Mouse (Mus musculus): ENCODE results near the gene Msmp. TPM values are rescaled to one million over a fixed set of nuclear protein-coding genes. Genes with fewer than 3 reads are reported as not detected.
"Not testable (repeated sequence)": the region's sequence is repeated elsewhere in the genome, so short reads cannot be mapped to it uniquely, and the experiment has no call there.

Gene Msmp
- polyA plus RNA-seq, 1 experiment: not detected

DNA sequence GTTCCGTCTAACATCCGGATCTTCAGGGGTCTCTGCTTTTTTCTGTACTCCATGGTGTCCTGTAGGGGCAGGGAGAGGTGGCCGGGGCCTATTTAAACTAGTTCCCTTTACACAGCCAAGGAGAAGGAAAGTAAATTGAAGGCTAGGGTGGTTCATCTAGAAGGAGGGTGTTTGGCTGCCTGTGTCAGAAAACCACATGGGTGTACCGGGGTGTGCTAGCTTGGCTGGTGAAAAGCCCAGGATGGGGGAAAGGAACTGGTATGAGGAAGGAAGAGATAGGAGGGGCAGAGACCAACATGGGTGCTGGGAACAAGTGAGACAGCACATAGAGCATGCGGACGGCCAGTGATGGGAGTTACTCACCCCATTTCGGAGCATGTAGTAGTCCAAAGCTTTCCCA, 28.4 kb downstream of the Msmp start:
- TF ChIP-seq USF1 (IDR thresholded peaks at IDR 0.05; ENCODE audit: low read depth) (no peak), POLR2AphosphoS2 (IDR thresholded peaks at IDR 0.05; ENCODE audit: insufficient read length, low read depth) (peak; percentile 17)
- Histone ChIP-seq H3K27me3 (ENCODE audit: control insufficient read depth, insufficient read depth, insufficient read length) (no peaks in the 10 kb centered on the region), H3ac (ENCODE audit: control insufficient read depth, insufficient read length) (no peak overlapping the region), H3K36me3 (ENCODE audit: control insufficient read depth, insufficient read depth) (peaks cover 59% of the 10 kb centered on the region), H3K4me3 (no peak overlapping the region), H3K79me2 (ENCODE audit: control insufficient read depth, insufficient read depth) (peaks cover 39% of the 10 kb centered on the region), H3K4me2 (ENCODE audit: low read depth) (no peak overlapping the region)

DNA sequence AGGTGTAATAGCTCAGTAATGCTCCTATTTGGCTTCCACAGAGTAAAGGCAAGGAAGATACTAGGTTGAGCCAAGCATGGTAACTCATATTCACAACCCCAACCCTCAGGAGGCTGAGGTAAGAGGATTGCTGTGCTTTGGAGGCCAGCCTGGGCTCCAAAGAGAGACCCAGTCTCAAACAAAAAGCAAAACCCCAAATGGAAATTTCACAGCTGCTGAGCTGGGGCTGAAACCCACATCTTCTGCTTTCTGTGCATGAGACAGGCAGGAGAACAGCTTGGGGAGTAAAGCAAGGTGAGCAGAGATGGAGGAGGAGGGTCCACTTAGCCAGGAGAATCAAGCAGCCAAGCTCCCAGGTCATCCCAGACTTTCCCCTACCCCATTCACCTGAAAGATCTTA, 30.4 kb downstream of the Msmp start:
- Histone ChIP-seq H3ac (ENCODE audit: control insufficient read depth, insufficient read length) (no peak overlapping the region), H3K36me3 (ENCODE audit: control insufficient read depth, insufficient read depth) (peaks cover 78% of the 10 kb centered on the region), H3K4me2 (ENCODE audit: low read depth) (no peak overlapping the region), H3K4me3 (no peak overlapping the region), H3K27me3 (ENCODE audit: control insufficient read depth, insufficient read depth, insufficient read length) (no peaks in the 10 kb centered on the region), H3K79me2 (ENCODE audit: control insufficient read depth, insufficient read depth) (peaks cover 28% of the 10 kb centered on the region)
- TF ChIP-seq POLR2A (IDR thresholded peaks at IDR 0.05; ENCODE audit: insufficient read length, low read depth) (no peak), MYOG (IDR thresholded peaks at IDR 0.05; ENCODE audit: control insufficient read depth in 1 of 3, insufficient read depth in 1 of 3, insufficient read length in 2 of 3, low read depth in 2 of 3) (no peak), MAX (IDR thresholded peaks at IDR 0.05; ENCODE audit: low read depth) (no peak), POLR2AphosphoS2 (IDR thresholded peaks at IDR 0.05; ENCODE audit: insufficient read length, low read depth) (peak; percentile 25), REST (IDR thresholded peaks at IDR 0.05; ENCODE audit: insufficient read depth, insufficient read length) (no peak)

DNA sequence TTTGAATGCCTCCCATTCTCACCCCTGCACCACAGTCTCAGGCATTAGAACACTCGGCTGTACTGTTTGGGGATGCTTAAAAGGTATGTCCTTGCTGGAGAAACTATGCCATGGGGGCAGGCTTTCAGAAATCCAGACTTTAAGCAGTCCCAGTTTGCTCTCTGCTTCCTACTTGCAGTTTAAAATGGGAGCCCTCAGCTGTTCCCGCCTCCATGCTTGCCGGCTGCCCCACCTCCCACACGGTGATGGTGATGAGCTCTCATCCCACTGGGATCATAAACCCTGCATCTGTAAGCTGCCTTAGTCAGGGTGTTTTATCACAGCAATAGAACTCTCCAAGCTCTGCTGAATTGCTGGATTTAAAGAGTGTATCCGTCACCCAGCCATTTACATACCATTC, 31.9 kb downstream of the Msmp start:
- Histone ChIP-seq H3K4me3 (no peak overlapping the region), H3ac (ENCODE audit: control insufficient read depth, insufficient read length) (no peak overlapping the region), H3K4me2 (ENCODE audit: low read depth) (no peak overlapping the region), H3K27me3 (ENCODE audit: control insufficient read depth, insufficient read depth, insufficient read length) (no peaks in the 10 kb centered on the region), H3K36me3 (ENCODE audit: control insufficient read depth, insufficient read depth) (peaks cover 84% of the 10 kb centered on the region), H3K79me2 (ENCODE audit: control insufficient read depth, insufficient read depth) (peaks cover 13% of the 10 kb centered on the region)
- TF ChIP-seq USF1 (IDR thresholded peaks at IDR 0.05; ENCODE audit: low read depth): no peak
- TF ChIP-seq MYOD1 (IDR thresholded peaks at IDR 0.05; ENCODE audit: control insufficient read depth in 1 of 3, insufficient read length in 2 of 3, low read depth in 2 of 3): peak in 1 of 3 experiments; percentile 34

DNA sequence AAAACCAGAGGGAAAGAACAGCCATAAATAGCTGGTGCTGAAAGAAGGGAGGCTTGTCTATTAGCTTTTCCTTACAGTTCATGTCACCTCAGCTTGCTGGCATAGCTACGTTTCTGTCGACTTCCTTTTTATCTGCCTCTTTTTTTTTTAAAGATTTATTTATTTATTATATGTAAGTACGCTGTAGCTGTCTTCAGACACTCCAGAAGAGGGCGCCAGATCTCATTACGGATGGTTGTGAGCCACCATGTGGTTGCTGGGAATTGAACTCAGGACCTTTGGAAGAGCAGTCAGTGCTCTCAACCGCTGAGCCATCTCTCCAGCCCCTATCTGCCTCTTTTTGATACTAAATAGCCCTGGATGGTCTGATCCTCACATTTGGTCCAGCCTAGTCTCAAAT, 32.4 kb downstream of the Msmp start:
- H3K4me2 ChIP-seq (ENCODE audit: low read depth); H3K27me3 ChIP-seq (ENCODE audit: control insufficient read depth, insufficient read depth, insufficient read length); H3K4me3 ChIP-seq; H3ac ChIP-seq (ENCODE audit: control insufficient read depth, insufficient read length); H3K79me2 ChIP-seq (ENCODE audit: control insufficient read depth, insufficient read depth): not testable (repeated sequence)
- H3K36me3 ChIP-seq (ENCODE audit: control insufficient read depth, insufficient read depth): peaks cover 87% of the 10 kb centered on the region

DNA sequence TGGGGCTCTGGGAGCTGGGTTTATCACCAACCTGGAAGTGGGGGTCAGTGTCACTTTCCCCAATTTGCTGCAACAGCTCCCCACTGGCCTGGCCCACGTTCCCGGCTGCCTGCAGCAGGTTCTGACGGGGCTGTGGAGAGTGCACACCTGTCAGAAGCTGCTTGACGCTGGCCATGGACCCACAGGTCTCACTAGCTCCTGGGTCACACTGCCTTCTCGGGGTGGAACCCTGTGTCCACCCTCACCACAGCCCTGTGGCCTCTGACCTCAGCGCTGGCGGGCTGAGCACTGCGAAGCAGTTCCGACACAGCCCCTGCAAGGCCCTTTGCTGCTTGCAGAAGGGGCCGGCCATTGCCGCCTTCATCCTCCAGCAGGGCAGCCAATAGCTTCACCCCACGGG, 35.2 kb downstream of the Msmp start:
- Histone ChIP-seq H3K79me2 (ENCODE audit: control insufficient read depth, insufficient read depth) (no peaks in the 10 kb centered on the region), H3ac (ENCODE audit: control insufficient read depth, insufficient read length) (no peak overlapping the region), H3K4me3 (no peak overlapping the region), H3K36me3 (ENCODE audit: control insufficient read depth, insufficient read depth) (peaks cover 81% of the 10 kb centered on the region), H3K4me2 (ENCODE audit: low read depth) (no peak overlapping the region), H3K27me3 (ENCODE audit: control insufficient read depth, insufficient read depth, insufficient read length) (no peaks in the 10 kb centered on the region)
- TF ChIP-seq SRF (IDR thresholded peaks at IDR 0.05; ENCODE audit: control insufficient read depth, insufficient read length, low read depth) (no peak), TCF12 (IDR thresholded peaks at IDR 0.05; ENCODE audit: insufficient read depth, poor library complexity, severe bottlenecking) (no peak), CEBPB (IDR thresholded peaks at IDR 0.05; ENCODE audit: insufficient read depth, poor library complexity, severe bottlenecking) (no peak), MYOG (IDR thresholded peaks at IDR 0.05; ENCODE audit: control insufficient read depth in 1 of 3, insufficient read depth in 1 of 3, insufficient read length in 2 of 3, low read depth in 2 of 3) (no peak)

DNA sequence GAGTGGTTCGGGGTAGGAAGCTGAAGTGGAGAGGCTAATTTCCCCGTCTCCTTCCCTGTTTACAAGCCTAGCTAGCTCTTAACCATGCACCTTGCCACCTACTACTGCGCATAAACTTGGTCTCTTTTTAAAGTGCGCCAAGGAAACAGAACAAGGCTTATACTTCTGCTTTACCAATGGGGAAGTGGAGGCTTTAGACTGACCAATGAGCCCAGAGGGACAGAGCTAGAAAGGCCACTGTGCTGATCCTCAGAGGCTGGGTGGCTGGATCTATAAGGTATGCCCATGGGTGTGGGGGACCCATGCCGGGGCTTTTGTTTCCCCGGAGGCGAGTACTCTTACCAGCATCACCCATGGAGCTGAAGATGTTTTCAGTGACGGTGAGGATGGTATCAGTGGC, 37.1 kb downstream of the Msmp start:
- Histone ChIP-seq H3K4me3 (no peak overlapping the region), H3K36me3 (ENCODE audit: control insufficient read depth, insufficient read depth) (peaks cover 81% of the 10 kb centered on the region), H3ac (ENCODE audit: control insufficient read depth, insufficient read length) (no peak overlapping the region), H3K27me3 (ENCODE audit: control insufficient read depth, insufficient read depth, insufficient read length) (no peaks in the 10 kb centered on the region), H3K79me2 (ENCODE audit: control insufficient read depth, insufficient read depth) (no peaks in the 10 kb centered on the region), H3K4me2 (ENCODE audit: low read depth) (no peak overlapping the region)
- TF ChIP-seq MYOG (IDR thresholded peaks at IDR 0.05; ENCODE audit: control insufficient read depth in 1 of 3, insufficient read depth in 1 of 3, insufficient read length in 2 of 3, low read depth in 2 of 3) (no peak), USF1 (IDR thresholded peaks at IDR 0.05; ENCODE audit: low read depth) (no peak), REST (IDR thresholded peaks at IDR 0.05; ENCODE audit: insufficient read depth, insufficient read length) (no peak), MYOD1 (IDR thresholded peaks at IDR 0.05; ENCODE audit: control insufficient read depth in 1 of 3, insufficient read length in 2 of 3, low read depth in 2 of 3) (no peak), SRF (IDR thresholded peaks at IDR 0.05; ENCODE audit: control insufficient read depth, insufficient read length, low read depth) (no peak), E2F4 (IDR thresholded peaks at IDR 0.05; ENCODE audit: insufficient read depth) (no peak), POLR2A (IDR thresholded peaks at IDR 0.05; ENCODE audit: insufficient read length, low read depth) (no peak), CEBPB (IDR thresholded peaks at IDR 0.05; ENCODE audit: insufficient read depth, poor library complexity, severe bottlenecking) (no peak), MAX (IDR thresholded peaks at IDR 0.05; ENCODE audit: low read depth) (no peak), TCF3 (IDR thresholded peaks at IDR 0.05; ENCODE audit: insufficient read length, low read depth) (no peak), POLR2AphosphoS2 (IDR thresholded peaks at IDR 0.05; ENCODE audit: insufficient read length, low read depth) (no peak)

All from myocyte (in vitro differentiated cells).